Mouse (Mus musculus): Measurements from ENCODE around the gene Cdkn2aip. TPM values are rescaled to one million over a fixed set of nuclear protein-coding genes. Genes with fewer than 3 reads are reported as not detected.

The Cdkn2aip gene
- total RNA-seq (2022), result 10 to 100 TPM; 14.5 to 16.8 (median 16.2) TPM

GRCm38 (mm10) chr8:47713761-47714745 is at the start of gene Cdkn2aip:
Gene Cdkn2aip, minus strand, starts transcription at chr8:47713932.
- peak; percentile 87 to 93 for DNase-seq (ENCODE audit: low spot score in 2 of 2)

DNA sequence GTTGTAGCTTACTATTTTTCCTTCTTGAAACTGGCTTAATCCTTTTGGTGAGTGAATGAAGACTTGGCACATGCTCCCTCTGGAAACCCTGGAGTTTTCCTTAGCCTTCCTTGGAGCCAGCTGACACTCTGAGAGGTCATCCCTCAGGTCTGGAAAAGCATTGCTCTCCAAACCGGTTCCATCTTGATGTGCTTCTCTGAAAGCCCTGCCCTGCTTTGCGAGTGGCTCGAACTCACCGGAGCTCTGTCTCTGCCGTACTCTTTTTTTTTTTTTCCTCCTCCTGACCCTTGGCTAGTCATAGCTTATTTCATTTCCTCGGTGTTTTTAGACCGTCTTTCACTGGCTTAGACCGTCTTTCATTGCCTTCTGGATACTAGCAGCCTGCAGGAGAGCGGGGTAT is 49.5 kb upstream of the Cdkn2aip start:
- no peak for DNase-seq (ENCODE audit: low spot score in 2 of 2)

GRCm38 (mm10) chr8:47760685-47761084 is 47.0 kb upstream of the Cdkn2aip start:
- no peak for DNase-seq (ENCODE audit: low spot score in 2 of 2)

DNA sequence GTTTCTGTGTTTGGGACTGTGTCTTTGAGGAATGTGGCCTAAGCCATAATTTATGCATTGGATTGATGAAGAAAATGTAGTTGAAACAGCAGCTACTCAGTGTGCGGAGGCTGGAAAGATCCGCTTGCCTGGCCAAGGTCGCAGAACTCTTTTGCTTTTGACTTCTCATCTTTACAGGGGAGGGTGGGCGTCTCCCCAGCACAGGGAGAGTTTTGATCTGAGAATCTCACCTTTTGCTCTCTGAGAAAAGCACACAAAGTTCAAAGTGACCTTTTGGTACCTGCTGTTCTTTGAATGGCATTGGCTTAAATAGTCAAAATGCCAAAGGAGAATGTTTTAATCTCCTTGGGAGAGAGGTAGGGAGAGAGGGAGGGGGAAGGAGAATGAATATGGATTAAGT is 46.5 kb upstream of the Cdkn2aip start:
- DNase-seq (ENCODE audit: low spot score in 2 of 2), result no peak

DNA sequence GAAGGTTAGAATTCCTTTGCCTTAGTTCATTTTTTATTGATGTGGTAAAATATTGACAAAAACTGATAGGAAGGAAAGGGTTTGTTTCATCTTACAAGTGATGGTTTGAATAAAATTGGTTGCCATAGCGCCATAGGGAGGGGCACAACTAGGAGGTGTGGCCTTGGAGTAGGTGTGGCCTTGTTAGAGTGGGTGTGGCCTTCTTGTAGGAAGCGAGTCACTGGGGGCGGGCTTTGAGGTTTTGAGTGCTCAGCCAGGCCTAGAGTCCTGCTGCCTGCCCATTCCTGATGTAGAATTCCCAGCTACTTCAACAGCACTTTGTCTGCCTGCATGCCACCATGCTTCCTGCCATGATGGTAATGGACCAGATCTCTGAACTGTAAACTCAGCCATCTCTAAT is 39.4 kb upstream of the Cdkn2aip start:
- no peak for DNase-seq (ENCODE audit: low spot score in 2 of 2)

DNA sequence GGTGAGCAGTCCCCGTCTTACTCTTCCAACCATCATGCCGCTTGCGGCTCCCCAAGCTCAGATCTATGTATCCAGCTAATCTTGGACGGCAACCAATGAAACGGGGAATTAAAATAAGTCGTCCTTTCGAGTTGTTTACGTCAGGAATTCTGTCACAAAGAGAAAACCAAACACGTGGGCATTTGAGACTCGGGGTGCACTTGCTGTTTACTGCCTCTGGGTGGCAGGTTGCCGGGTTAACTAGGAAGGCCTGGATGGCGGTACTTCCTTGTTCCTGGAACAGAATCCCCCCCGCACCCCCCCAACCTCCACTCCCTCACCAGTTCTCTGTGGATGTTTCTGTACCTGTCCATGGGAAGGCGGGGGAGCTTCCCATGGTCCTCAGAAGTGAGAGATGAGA is 36.4 kb upstream of the Cdkn2aip start:
- no peak for DNase-seq (ENCODE audit: low spot score in 2 of 2)

DNA sequence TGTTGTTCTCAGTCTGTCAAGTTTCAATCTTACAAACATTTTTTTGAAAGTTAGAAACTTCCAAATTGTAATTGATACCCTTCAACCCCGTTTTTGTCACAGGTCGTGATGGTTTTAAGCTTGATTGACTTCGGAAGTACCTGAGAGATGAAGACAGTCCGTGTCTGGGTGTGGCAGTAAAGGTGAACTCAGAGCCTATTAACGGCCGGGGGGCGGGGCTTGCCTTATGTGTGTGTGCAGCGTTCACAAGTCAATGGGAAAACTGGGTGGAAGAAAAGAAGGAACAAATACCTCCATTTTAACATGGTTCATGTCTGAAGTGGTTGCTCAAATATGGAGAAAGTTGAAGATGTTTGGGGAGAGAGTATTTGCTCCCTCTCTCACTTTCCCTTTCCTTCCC is 35.8 kb upstream of the Cdkn2aip start:
- DNase-seq (ENCODE audit: low spot score in 2 of 2), result no peak

- no peak for DNase-seq (ENCODE audit: low spot score in 2 of 2)
Observed at GRCm38 (mm10) chr8:47746304-47746703, 32.6 kb upstream of the Cdkn2aip start.

- DNase-seq (ENCODE audit: low spot score in 2 of 2), result no peak
Observed at GRCm38 (mm10) chr8:47745848-47746247, 32.1 kb upstream of the Cdkn2aip start.

GRCm38 (mm10) chr8:47744803-47745202 is 31.1 kb upstream of the Cdkn2aip start:
- no peak for DNase-seq (ENCODE audit: low spot score in 2 of 2)

GRCm38 (mm10) chr8:47743419-47743818 is 29.7 kb upstream of the Cdkn2aip start:
- DNase-seq (ENCODE audit: low spot score in 2 of 2), result peak; percentile 65 to 93

DNA sequence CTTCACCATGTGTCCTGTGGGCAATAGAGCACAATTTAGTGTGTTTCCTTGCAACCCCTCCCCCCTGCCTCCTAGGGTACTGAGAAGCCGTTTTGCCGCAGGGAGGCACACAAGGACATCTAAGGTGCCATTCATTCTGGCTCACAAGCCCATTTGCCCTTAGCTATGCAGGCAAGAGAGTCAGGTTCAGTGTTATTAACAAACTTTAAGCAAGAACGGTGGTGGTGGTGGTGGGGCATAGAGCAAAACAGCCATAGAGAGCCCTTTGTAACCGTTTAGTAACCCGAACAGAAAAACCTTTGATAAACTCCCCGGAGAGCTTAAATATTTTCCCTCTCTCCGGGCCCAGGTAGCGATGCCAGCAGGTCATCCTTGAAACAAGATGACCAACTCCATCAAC is 29.3 kb upstream of the Cdkn2aip start:
- no peak for DNase-seq (ENCODE audit: low spot score in 2 of 2)

GRCm38 (mm10) chr8:47742372-47742771 is 28.6 kb upstream of the Cdkn2aip start:
- no peak for DNase-seq (ENCODE audit: low spot score in 2 of 2)

- peak in 1 of 2 experiments; percentile 27 for DNase-seq (ENCODE audit: low spot score in 2 of 2)
Observed at GRCm38 (mm10) chr8:47737120-47737519, 23.4 kb upstream of the Cdkn2aip start.

DNA sequence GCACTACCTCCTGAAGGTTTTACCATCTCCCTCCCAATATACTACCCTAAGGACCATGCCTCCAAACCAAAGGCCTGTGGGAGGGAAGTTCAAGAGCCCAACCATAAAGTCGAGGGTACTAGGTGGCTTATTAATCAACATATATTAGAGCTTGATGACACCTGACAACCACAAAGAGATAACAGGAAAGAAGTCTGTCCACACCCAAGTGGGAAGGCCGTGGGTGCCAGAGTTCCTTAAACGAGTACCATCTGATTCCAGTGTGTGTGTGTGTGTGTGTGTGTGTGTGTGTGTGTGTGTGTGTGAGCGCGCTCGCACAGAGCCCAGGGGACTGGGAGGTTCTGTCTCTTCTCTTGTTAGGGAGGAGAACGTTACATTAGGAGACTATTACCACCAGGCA is 15.6 kb upstream of the Cdkn2aip start:
- DNase-seq (ENCODE audit: low spot score in 2 of 2), result no peak

DNA sequence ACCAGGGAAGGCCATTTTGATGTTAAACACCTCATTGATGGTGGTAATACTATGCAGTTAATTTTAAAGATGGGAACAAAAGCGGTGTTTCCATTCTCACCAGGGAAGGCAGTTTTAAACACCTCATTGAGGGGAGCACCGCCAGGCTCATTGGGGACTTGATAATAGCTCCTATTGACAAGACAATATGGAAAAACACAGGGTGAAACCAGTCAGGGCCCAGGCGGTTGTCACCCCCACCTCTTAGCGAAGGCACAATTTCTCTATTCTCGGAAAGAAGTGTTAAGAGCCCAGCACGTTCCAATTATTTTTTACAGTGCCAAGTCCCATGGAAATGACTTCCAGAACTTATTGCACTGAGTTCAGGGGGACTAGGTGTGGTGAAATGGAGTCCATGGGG is 13.2 kb upstream of the Cdkn2aip start:
- DNase-seq (ENCODE audit: low spot score in 2 of 2), result no peak

- DNase-seq (ENCODE audit: low spot score in 2 of 2), result no peak
Observed at GRCm38 (mm10) chr8:47721609-47722008, 7.9 kb upstream of the Cdkn2aip start.

DNA sequence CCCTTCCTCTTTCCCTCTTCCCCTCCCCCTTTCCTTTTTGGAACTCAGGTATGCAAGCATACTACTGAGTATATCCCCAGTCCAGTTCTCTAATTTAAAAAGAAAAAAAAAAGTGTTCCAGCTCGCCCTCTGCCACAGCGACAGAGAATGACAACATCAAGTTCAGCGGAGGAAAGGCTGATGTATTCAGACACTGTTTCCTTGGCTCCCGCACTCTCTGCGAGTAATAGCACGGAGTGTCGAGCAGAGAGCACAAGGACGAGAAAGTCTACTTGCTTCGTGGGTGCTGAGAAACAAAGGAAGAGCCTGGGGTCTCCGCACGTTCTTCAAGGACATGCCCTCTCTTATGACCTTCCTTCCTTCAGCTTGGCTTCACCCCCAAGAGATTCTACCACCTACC is 4.9 kb upstream of the Cdkn2aip start:
- DNase-seq (ENCODE audit: low spot score in 2 of 2), result no peak

- DNase-seq (ENCODE audit: low spot score in 2 of 2), result no peak
Observed at GRCm38 (mm10) chr8:47713171-47713663, 515 bp downstream of the Cdkn2aip start.

DNA sequence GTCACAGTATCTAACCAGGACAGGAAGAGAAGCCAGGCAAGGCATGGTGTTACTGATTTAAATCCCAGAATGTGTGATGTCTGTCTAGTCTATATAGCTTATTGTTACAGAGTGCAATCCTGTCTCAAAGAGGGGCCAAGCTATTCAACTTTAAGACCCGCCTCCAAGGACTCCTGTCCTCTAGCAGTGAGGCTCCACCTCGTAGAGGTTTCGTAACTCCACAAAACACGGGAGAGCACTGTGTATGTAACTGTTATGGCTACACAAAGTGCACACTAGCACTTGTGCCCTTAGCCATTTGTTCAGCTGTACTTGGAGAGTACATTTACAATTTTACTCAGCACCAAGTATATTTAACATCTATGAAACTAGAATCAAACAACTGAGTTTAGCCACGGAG is 5.6 kb downstream of the Cdkn2aip start:
- no peak for DNase-seq (ENCODE audit: low spot score in 2 of 2)

DNA sequence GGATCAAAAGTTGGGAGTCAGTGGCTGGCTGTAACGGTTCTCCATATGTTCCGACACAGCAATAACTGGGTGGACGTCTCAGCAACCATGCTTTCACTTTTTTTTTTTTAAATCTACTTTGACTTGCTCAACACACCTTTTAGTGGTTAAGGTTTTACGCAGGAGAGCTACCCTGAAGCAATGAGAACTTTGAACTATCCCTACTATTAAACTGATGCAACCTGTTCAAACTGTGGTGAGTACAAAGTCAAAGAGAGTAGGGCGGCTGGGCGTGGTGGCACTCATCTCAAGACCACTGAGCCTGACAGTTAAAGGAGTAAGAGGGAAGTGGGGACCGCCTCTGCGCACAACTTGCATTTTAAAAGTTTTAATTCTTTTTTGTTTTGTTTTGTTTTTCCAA is 7.0 kb downstream of the Cdkn2aip start:
- no peak for DNase-seq (ENCODE audit: low spot score in 2 of 2)

GRCm38 (mm10) chr8:47702333-47702732 is 11.4 kb downstream of the Cdkn2aip start:
- no peak for DNase-seq (ENCODE audit: low spot score in 2 of 2)

GRCm38 (mm10) chr8:47697696-47698095 is 16.0 kb downstream of the Cdkn2aip start:
- no peak for DNase-seq (ENCODE audit: low spot score in 2 of 2)

All from layer of hippocampus, adult 8-10 months (tissue).